Mouse (Mus musculus): ENCODE data around the gene Satb1. TPM values are rescaled to one million over a fixed set of nuclear protein-coding genes. Genes with fewer than 3 reads are reported as not detected.

Gene Satb1
- total and polyA plus RNA-seq, 2 experiments = 0.65 to 0.83 TPM

DNA sequence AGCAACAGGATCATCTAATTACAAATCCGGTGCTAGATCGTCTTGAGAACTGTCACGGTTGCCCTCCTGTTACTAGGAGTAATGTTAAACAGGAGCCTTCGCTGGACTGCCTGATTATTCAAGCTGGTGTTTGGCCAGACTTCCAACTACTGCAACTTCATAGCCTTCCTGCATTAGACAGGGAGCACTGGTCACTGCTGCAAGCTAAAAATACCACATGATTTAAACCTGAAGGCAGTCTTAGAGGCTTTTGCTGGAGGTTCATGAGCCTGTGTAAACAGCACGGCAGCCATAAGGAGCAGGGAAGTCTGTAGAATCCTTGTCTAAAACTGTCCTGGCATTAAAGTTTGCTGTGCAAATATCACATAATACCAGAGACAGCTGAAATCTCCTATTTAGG, 25.7 kb downstream of the Satb1 start:
- DNase-seq (ENCODE audit: extremely low read depth, low read depth, low spot score) = no peak
- Histone ChIP-seq H3K4me1 (ENCODE audit: control insufficient read depth, insufficient read depth, low read length) (no peaks in the 10 kb centered on the region), H3K27me3 (ENCODE audit: control insufficient read depth, insufficient read depth, low read length) (peaks cover 6% of the 10 kb centered on the region), H3K79me2 (ENCODE audit: control insufficient read depth, insufficient read depth, low read length) (no peaks in the 10 kb centered on the region), H3K36me3 (ENCODE audit: control insufficient read depth, insufficient read depth, low read length) (no peaks in the 10 kb centered on the region), H3K9ac (ENCODE audit: low read depth, low read length) (no peak overlapping the region), H3K27ac (replicated peaks; ENCODE audit: insufficient read depth, low read depth, low read length) (no peak overlapping the region), H3K4me3 (ENCODE audit: insufficient read depth, low read depth, low read length) (no peak overlapping the region)
- WGBS = 66% methylated on average over 5 of the region's 5 CpGs
- TF ChIP-seq POLR2A (IDR thresholded peaks at IDR 0.05; ENCODE audit: extremely low read depth, insufficient read depth, low read length) (no peak), CTCF (IDR thresholded peaks at IDR 0.05; ENCODE audit: low read depth, low read length) (no peak)

DNA sequence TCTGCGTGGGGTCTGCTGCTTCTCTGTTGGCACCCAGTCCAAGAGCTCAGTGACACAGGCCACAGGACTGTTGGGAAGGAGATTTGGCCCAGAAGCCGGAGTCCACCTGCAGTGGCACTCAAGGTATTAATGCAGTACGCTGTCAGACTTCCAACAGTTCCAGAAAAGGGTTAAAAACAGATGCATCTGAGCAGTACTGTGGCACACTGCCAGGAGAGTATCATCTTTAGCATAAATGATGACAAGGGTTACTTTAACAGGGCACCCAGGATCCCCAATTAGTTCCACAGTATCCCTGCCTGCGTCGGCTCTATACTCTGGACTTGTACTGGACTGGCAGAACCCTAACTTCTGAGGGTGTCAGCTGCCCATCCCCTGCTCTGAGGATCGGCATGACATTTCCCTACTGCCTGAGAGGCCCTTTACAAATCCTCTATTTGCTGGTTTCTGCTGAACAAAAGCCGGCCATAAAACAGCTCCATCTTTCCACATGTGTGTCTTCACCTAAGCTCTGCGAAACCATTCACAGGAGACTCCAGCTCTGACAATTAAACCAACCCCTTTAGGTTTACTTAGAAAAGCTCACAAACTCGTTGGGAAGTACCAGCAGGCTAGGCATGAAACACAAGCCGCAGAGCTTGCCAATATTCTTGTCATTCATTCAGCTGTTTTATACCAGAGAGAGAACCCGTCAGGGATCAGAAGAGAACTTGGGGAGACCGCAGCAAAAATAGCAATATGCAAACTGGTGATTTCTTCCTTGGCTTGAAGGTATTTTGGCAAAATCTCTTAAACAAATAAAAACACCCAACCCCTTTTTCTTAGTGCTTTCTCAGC, 26.7 kb downstream of the Satb1 start:
- no peak for DNase-seq (ENCODE audit: extremely low read depth, low read depth, low spot score)
- no peaks in the 10 kb centered on the region for H3K4me1 ChIP-seq (ENCODE audit: control insufficient read depth, insufficient read depth, low read length)
- no peak overlapping the region for H3K9ac ChIP-seq (ENCODE audit: low read depth, low read length)
- no peaks in the 10 kb centered on the region for H3K36me3 ChIP-seq (ENCODE audit: control insufficient read depth, insufficient read depth, low read length)
- WGBS = 81% methylated on average over 12 of the region's 12 CpGs
- H3K79me2 ChIP-seq (ENCODE audit: control insufficient read depth, insufficient read depth, low read length) = no peaks in the 10 kb centered on the region
- TF ChIP-seq POLR2A (IDR thresholded peaks at IDR 0.05; ENCODE audit: extremely low read depth, insufficient read depth, low read length) (no peak), CTCF (IDR thresholded peaks at IDR 0.05; ENCODE audit: low read depth, low read length) (no peak)
- no peak overlapping the region for H3K27ac ChIP-seq (replicated peaks; ENCODE audit: insufficient read depth, low read depth, low read length)
- 0 out of 2 replicates have a peak, but pooled peaks cover 4% of the 10 kb centered on the region for H3K27me3 ChIP-seq (ENCODE audit: control insufficient read depth, insufficient read depth, low read length)
- H3K4me3 ChIP-seq (ENCODE audit: insufficient read depth, low read depth, low read length) = no peak overlapping the region

DNA sequence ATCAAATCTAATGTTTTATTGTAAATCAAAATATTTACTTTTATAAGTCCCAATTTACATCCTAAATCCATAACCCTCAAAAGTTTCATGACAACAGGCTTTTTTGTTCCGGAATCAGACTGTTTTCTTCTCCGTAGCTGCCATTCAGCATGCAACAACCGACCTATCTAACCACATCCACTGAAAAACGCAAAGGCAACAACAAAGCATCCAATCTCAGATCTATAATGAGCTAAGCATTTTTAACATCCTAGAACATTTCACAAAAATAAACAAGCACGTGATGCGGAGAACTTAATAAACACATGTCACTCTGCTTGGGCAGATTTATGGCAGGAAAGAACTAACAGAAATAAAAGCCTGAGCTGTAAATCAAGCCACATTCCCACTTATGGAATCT, 32.9 kb downstream of the Satb1 start:
- TF ChIP-seq CTCF (IDR thresholded peaks at IDR 0.05; ENCODE audit: low read depth, low read length) = no peak
- no peak for TF ChIP-seq POLR2A (IDR thresholded peaks at IDR 0.05; ENCODE audit: extremely low read depth, insufficient read depth, low read length)
- DNase-seq (ENCODE audit: extremely low read depth, low read depth, low spot score) = no peak
- no peak overlapping the region for H3K9ac ChIP-seq (ENCODE audit: low read depth, low read length)
- H3K27me3 ChIP-seq (ENCODE audit: control insufficient read depth, insufficient read depth, low read length) = 0 out of 2 replicates have a peak, but pooled peaks cover 2% of the 10 kb centered on the region
- H3K4me1 ChIP-seq (ENCODE audit: control insufficient read depth, insufficient read depth, low read length) = no peaks in the 10 kb centered on the region
- no peak overlapping the region for H3K4me3 ChIP-seq (ENCODE audit: insufficient read depth, low read depth, low read length)
- H3K79me2 ChIP-seq (ENCODE audit: control insufficient read depth, insufficient read depth, low read length) = no peaks in the 10 kb centered on the region
- H3K36me3 ChIP-seq (ENCODE audit: control insufficient read depth, insufficient read depth, low read length) = no peaks in the 10 kb centered on the region
- WGBS = 81% methylated on average over 6 of the region's 6 CpGs
- H3K27ac ChIP-seq (replicated peaks; ENCODE audit: insufficient read depth, low read depth, low read length) = no peak overlapping the region

DNA sequence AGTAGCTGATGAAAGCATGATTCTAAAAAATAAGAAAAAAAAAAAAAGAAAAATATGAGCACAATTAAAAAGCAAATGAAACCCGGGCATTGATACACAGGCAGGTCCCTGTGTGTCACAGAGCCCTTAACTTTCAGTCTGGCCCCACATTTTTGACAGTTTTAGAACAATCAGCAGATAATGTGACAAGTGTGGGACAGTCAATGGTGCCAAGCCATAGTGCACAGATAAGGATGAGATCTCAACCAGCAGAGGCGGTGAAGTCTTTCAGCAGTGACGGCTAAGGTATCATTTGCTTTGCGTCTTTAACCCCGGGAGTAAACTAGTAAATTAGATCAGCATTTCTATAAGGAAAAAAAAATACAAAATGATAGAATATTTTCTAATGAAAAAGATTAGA, 36.6 kb downstream of the Satb1 start:
- no peak for DNase-seq (ENCODE audit: extremely low read depth, low read depth, low spot score)
- no peaks in the 10 kb centered on the region for H3K79me2 ChIP-seq (ENCODE audit: control insufficient read depth, insufficient read depth, low read length)
- H3K27ac ChIP-seq (replicated peaks; ENCODE audit: insufficient read depth, low read depth, low read length) = no peak overlapping the region
- H3K9ac ChIP-seq (ENCODE audit: low read depth, low read length) = no peak overlapping the region
- TF ChIP-seq CTCF (IDR thresholded peaks at IDR 0.05; ENCODE audit: low read depth, low read length) = no peak
- no peak for TF ChIP-seq POLR2A (IDR thresholded peaks at IDR 0.05; ENCODE audit: extremely low read depth, insufficient read depth, low read length)
- WGBS = 88% methylated on average over 5 of the region's 5 CpGs
- no peaks in the 10 kb centered on the region for H3K27me3 ChIP-seq (ENCODE audit: control insufficient read depth, insufficient read depth, low read length)
- no peaks in the 10 kb centered on the region for H3K36me3 ChIP-seq (ENCODE audit: control insufficient read depth, insufficient read depth, low read length)
- H3K4me3 ChIP-seq (ENCODE audit: insufficient read depth, low read depth, low read length) = no peak overlapping the region
- no peaks in the 10 kb centered on the region for H3K4me1 ChIP-seq (ENCODE audit: control insufficient read depth, insufficient read depth, low read length)

DNA sequence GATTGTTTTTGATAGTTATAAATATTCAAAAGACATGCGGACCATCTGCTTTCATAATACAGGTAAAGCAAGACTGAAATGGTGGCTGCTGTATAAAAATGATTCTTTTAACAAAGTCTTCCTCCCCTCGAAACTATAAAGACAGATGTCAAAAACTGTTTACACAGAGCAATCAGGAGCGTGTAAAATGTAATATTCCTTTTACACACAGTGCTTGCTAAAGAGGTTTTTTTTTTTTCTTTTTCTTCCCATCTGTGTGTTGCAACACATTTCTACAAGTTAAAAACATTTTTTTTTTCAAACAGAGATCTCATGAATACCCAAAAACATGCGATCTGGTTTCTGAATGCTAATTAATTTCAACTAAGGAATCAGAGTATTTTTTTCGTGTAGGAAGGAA, 41.9 kb downstream of the Satb1 start:
- H3K4me3 ChIP-seq (ENCODE audit: insufficient read depth, low read depth, low read length) = no peak overlapping the region
- no peaks in the 10 kb centered on the region for H3K36me3 ChIP-seq (ENCODE audit: control insufficient read depth, insufficient read depth, low read length)
- no peak overlapping the region for H3K9ac ChIP-seq (ENCODE audit: low read depth, low read length)
- no peaks in the 10 kb centered on the region for H3K4me1 ChIP-seq (ENCODE audit: control insufficient read depth, insufficient read depth, low read length)
- no peaks in the 10 kb centered on the region for H3K27me3 ChIP-seq (ENCODE audit: control insufficient read depth, insufficient read depth, low read length)
- DNase-seq (ENCODE audit: extremely low read depth, low read depth, low spot score) = no peak
- 75% methylated on average over 5 of the region's 5 CpGs for WGBS
- H3K79me2 ChIP-seq (ENCODE audit: control insufficient read depth, insufficient read depth, low read length) = no peaks in the 10 kb centered on the region
- H3K27ac ChIP-seq (replicated peaks; ENCODE audit: insufficient read depth, low read depth, low read length) = no peak overlapping the region
- no peak for TF ChIP-seq CTCF (IDR thresholded peaks at IDR 0.05; ENCODE audit: low read depth, low read length)
- TF ChIP-seq POLR2A (IDR thresholded peaks at IDR 0.05; ENCODE audit: extremely low read depth, insufficient read depth, low read length) = no peak

DNA sequence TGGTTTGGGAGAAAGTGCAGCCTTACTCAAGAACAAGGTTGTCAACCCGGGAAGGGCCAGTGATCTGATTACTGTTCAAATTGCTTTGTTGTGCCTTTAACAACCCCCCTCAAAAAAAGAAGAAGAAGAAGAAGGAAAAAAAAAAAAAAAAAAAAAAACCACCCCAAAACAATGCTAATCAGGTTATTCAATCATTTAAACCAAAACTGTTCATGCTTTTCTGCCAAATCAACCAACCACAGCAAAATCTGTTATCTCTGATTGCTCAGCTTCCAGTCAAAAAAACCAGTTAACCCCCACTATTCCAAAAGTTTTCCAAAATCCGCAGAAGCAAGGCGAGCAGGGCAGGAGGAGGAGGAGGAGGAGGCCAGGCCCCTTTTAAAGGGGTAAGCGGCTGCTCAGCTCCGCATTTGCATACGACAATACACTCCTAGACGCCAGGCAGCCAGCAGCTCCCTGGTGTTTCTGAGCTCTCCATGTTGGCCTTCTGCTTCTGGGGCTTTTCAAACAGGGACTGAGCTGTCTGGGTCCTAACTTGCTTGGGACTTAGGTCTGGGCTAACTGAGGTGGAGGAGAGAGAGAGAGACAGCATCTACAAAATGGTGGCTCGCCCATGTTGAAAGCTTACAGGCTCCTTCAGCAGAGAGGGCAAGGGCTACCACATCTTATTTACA, 42.6 kb downstream of the Satb1 start:
- TF ChIP-seq POLR2A (IDR thresholded peaks at IDR 0.05; ENCODE audit: extremely low read depth, insufficient read depth, low read length) (no peak), CTCF (IDR thresholded peaks at IDR 0.05; ENCODE audit: low read depth, low read length) (no peak)
- Histone ChIP-seq H3K4me3 (ENCODE audit: insufficient read depth, low read depth, low read length) (no peak overlapping the region), H3K9ac (ENCODE audit: low read depth, low read length) (no peak overlapping the region), H3K79me2 (ENCODE audit: control insufficient read depth, insufficient read depth, low read length) (no peaks in the 10 kb centered on the region), H3K36me3 (ENCODE audit: control insufficient read depth, insufficient read depth, low read length) (no peaks in the 10 kb centered on the region), H3K27ac (replicated peaks; ENCODE audit: insufficient read depth, low read depth, low read length) (no peak overlapping the region), H3K27me3 (ENCODE audit: control insufficient read depth, insufficient read depth, low read length) (no peaks in the 10 kb centered on the region), H3K4me1 (ENCODE audit: control insufficient read depth, insufficient read depth, low read length) (no peaks in the 10 kb centered on the region)
- no peak for DNase-seq (ENCODE audit: extremely low read depth, low read depth, low spot score)
- 35% methylated on average over 8 of the region's 8 CpGs for WGBS
